Mouse (Mus musculus) ES-E14 (cell line): Measurements from ENCODE around the gene Scgb1a1. TPM values are rescaled to one million over a fixed set of nuclear protein-coding genes. Genes with fewer than 3 reads are reported as not detected.

Experiments used
- DNase-seq: peaks from one replicate; pipeline ENCODE4 v3.0.0-alpha.2; 2013; ENCODE audit warnings: low read depth, low spot score
- H3K27ac ChIP-seq: 2 replicates; pipeline ENCODE4 v1.5.1; 2012; ENCODE audit warnings: low read depth, mild to moderate bottlenecking, low read length, moderate library complexity, mixed read lengths; ENCODE audit not compliant: poor library complexity, insufficient read depth, severe bottlenecking
- H3K36me3 ChIP-seq: 2 replicates; pipeline ENCODE4 v1.6.1; 2012; ENCODE audit warnings: mild to moderate bottlenecking, low read length, moderate library complexity, mixed read lengths; ENCODE audit not compliant: control insufficient read depth, poor library complexity, insufficient read depth, severe bottlenecking
- H3K4me1 ChIP-seq, 2 experiments: fragments of 150-350 bp in 1 of 2; sonication (generic) in 1 of 2; 2 replicates each; pipeline ENCODE4 v1.6.1; 2012; ENCODE audit warnings: low read length in 2 of 2, mild to moderate bottlenecking in 1 of 2, mixed read lengths in 1 of 2; ENCODE audit not compliant: control insufficient read depth in 2 of 2, insufficient read depth in 2 of 2, poor library complexity in 1 of 2
- H3K4me3 ChIP-seq, 2 experiments: fragments of 150-350 bp in 1 of 2; sonication (generic) in 1 of 2; 2 replicates each; pipeline ENCODE4 v1.5.1; 2012; ENCODE audit warnings: low read length in 2 of 2, low read depth in 1 of 2, mild to moderate bottlenecking in 1 of 2, mixed read lengths in 1 of 2; ENCODE audit not compliant: insufficient read depth in 1 of 2, poor library complexity in 1 of 2, severe bottlenecking in 1 of 2
- H3K9ac ChIP-seq: 2 replicates; pipeline ENCODE4 v1.6.1; 2012; ENCODE audit warnings: low read depth, mild to moderate bottlenecking, low read length, mixed read lengths; ENCODE audit not compliant: poor library complexity, insufficient read depth, severe bottlenecking
- H3K9me3 ChIP-seq: fragments of 150-350 bp; sonication (generic); 2 replicates; pipeline ENCODE4 v1.6.1; 2012; ENCODE audit warnings: low read depth, mild to moderate bottlenecking, low read length; ENCODE audit not compliant: control insufficient read depth, insufficient read depth
- CHD2 ChIP-seq: IDR thresholded peaks from 2 replicates; pipeline ENCODE4 v1.6.1; 2014; ENCODE audit warnings: mild to moderate bottlenecking, low read depth, low read length, inconsistent platforms
- HCFC1 ChIP-seq: IDR thresholded peaks from 2 replicates; pipeline ENCODE4 v1.6.1; 2012; ENCODE audit warnings: low read length, inconsistent platforms, borderline replicate concordance; ENCODE audit not compliant: insufficient read depth
- MAFK ChIP-seq: IDR thresholded peaks from 2 replicates; pipeline ENCODE4 v1.6.1; 2014; ENCODE audit warnings: mild to moderate bottlenecking, low read depth, low read length, inconsistent platforms; ENCODE audit not compliant: insufficient read depth
- ZC3H11A ChIP-seq: IDR thresholded peaks from 2 replicates; pipeline ENCODE4 v1.6.1; 2012; ENCODE audit warnings: low read depth, mild to moderate bottlenecking, inconsistent platforms, low read length, borderline replicate concordance
- ZNF384 ChIP-seq: IDR thresholded peaks from 2 replicates; pipeline ENCODE4 v1.6.1; 2012; ENCODE audit warnings: low read depth, low read length, inconsistent platforms
- in situ Hi-C, 2 experiments: fragments of 600-800 bp; cut with MboI; formaldehyde crosslinking; loops; one replicate each; pipeline ENCODE4 v1.15.1; 2025; ENCODE audit warnings: low sequenced_read_pairs in 2 of 2, inconsistent platforms in 1 of 2; ENCODE audit not compliant: unreplicated experiment in 2 of 2
- total RNA-seq: library from RNA; depleted of rRNA; stranded (reverse); fragments of 300-350 nt; gene quantifications from 2 replicates; pipeline ENCODE4 v1.2.3, GENCODE M21; 2012

Gene Scgb1a1
- total RNA-seq, 1 experiment, result not detected

DNA sequence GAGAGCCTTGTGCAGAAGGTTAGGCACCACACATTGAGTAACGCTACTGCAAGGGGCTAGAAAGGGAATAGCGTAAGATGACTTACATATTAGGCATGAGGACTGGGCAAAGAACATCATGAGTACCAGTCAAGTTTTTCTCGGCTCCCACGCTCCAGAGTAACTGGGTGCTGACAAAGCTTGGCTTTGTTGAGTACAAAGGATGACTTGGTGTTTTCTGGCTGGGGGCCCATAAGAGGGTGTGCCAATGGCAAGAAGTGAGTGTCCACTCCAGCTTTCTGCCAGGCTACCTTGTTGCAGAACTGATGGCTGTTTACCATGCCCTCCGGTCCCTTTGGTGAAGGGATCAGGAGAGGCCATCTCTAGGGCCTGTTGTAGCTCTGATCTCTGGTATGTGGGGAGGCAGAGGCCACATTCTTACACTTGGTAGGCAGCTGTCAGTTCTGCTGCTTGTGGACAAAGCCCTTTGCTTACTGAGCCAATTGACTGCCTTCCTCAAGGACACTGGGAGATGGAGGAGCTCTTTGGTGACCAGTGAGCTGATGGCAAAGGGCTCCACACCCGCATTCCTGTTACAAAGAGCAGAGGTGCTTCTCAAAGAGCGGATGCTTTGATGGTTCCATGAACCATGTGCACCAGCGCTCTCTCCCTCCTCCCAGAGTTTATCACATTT is 26.4 kb downstream of the Scgb1a1 start:
- Histone ChIP-seq H3K4me1 (peaks cover 7% of the 10 kb centered on the region in 2 experiments; a peak in 2 of 4 replicates), H3K9ac (no peak overlapping the region), H3K4me3 (no peak overlapping the region), H3K9me3 (no peaks in the 10 kb centered on the region), H3K27ac (no peak overlapping the region), H3K36me3 (no peaks in the 10 kb centered on the region)
- DNase-seq, result no peak
- TF ChIP-seq CHD2, result no peak
- TF ChIP-seq ZNF384, result no peak
- no peak for TF ChIP-seq HCFC1
- no peak for TF ChIP-seq MAFK
- no peak for TF ChIP-seq ZC3H11A
- in situ Hi-C loops, result no loop called here

- Histone ChIP-seq H3K27ac (no peak overlapping the region), H3K4me1 (peaks cover 4 to 7% of the 10 kb centered on the region in 2 experiments; a peak in 2 of 4 replicates), H3K9ac (no peak overlapping the region), H3K4me3 (no peak overlapping the region), H3K9me3 (no peaks in the 10 kb centered on the region), H3K36me3 (no peaks in the 10 kb centered on the region)
- in situ Hi-C loops, result no loop called here
- DNase-seq, result no peak
- no peak for TF ChIP-seq HCFC1
- no peak for TF ChIP-seq ZC3H11A
- TF ChIP-seq MAFK, result no peak
- TF ChIP-seq ZNF384, result no peak
- TF ChIP-seq CHD2, result no peak
Measured at GRCm38 (mm10) chr19:9060103-9060502, 27.7 kb downstream of the Scgb1a1 start.

- TF ChIP-seq MAFK, result no peak
- TF ChIP-seq ZNF384, result no peak
- no peak for TF ChIP-seq ZC3H11A
- TF ChIP-seq CHD2, result no peak
- no peak for TF ChIP-seq HCFC1
- in situ Hi-C loops, result no loop called here
- Histone ChIP-seq H3K9me3 (no peaks in the 10 kb centered on the region), H3K9ac (no peak overlapping the region), H3K27ac (no peak overlapping the region), H3K4me3 (no peak overlapping the region), H3K36me3 (no peaks in the 10 kb centered on the region), H3K4me1 (peaks cover 4 to 7% of the 10 kb centered on the region in 2 experiments; a peak in 2 of 4 replicates)
- no peak for DNase-seq
Measured at GRCm38 (mm10) chr19:9059391-9059790, 28.4 kb downstream of the Scgb1a1 start.

GRCm38 (mm10) chr19:9058944-9059343 is 28.8 kb downstream of the Scgb1a1 start:
- DNase-seq, result no peak
- Histone ChIP-seq H3K4me3 (no peak overlapping the region), H3K27ac (no peak overlapping the region), H3K9ac (no peak overlapping the region), H3K36me3 (no peaks in the 10 kb centered on the region), H3K9me3 (no peaks in the 10 kb centered on the region), H3K4me1 (peaks cover 4 to 7% of the 10 kb centered on the region in 2 experiments; a peak in 2 of 4 replicates)
- in situ Hi-C loops, result no loop called here
- TF ChIP-seq MAFK, result no peak
- no peak for TF ChIP-seq CHD2
- TF ChIP-seq HCFC1, result no peak
- TF ChIP-seq ZNF384, result no peak
- TF ChIP-seq ZC3H11A, result no peak
